Mouse (Mus musculus): ENCODE measurements around the gene Tenm3.

- TF ChIP-seq CTCF (IDR thresholded peaks at IDR 0.05; ENCODE audit: borderline replicate concordance, control insufficient read depth, extremely low read depth, insufficient read depth, low read length, poor library complexity), result no peak
- TF ChIP-seq POLR2A (IDR thresholded peaks at IDR 0.05; ENCODE audit: control insufficient read depth, extremely low read depth, insufficient read depth, low read length, poor library complexity), result no peak
Observed at GRCm38 (mm10) chr8:48231389-48231788, 612.4 kb downstream of the Tenm3 start.

Data from thymus, adult 2 months (tissue).